Mouse (Mus musculus): ENCODE results near the gene Kat2b.

GRCm38 (mm10) chr17:53567346-53568101 lies 863 bp downstream of the Kat2b start:
- TF ChIP-seq MAX (IDR thresholded peaks at IDR 0.05) (no peak), USF1 (IDR thresholded peaks at IDR 0.05; ENCODE audit: low read depth) (no peak), CTCF (IDR thresholded peaks at IDR 0.05; ENCODE audit: control insufficient read depth, insufficient read depth, insufficient read length) (no peak), FOSL1 (IDR thresholded peaks at IDR 0.05; ENCODE audit: insufficient read depth, low read length, poor library complexity, severe bottlenecking) (no peak)

Measured in C2C12 (cell line).